31 mouse cellular contexts compared by ENCODE assay signal in genomic region chrX:9875519-9875918, GRCm38 (mm10). TPM values are rescaled to one million over a fixed set of nuclear protein-coding genes. Genes with fewer than 3 reads are reported as not detected.
A peak's percentile ranks its signal among the peaks of the same experiment; 100 is the strongest.
DNase-seq lines count a peak whose midpoint lies in the region; ATAC-seq and TF ChIP-seq lines count a peak whose summit lies in the region.
"Had no signal": no experiment of that assay in that cellular context is flagged by ENCODE, and none has a peak within 500 bp of the region (broad histone marks: within the 10 kb centered on the region; RNA-seq: fewer than 3 reads in every experiment).

No protein-coding gene starts in this region.

- no peak for TF ChIP-seq CTCF in CH12.LX (conservative IDR thresholded peaks at IDR 0.05 in 1 of 2, IDR thresholded peaks at IDR 0.05 in 1 of 2; ENCODE audit: low read depth in 2 of 2, low read length in 2 of 2)
- TF ChIP-seq CTCF in stomach, postnatal 0 days (IDR thresholded peaks at IDR 0.05; ENCODE audit: low read depth): no peak

- DNase-seq in 3T3-L1 (ENCODE audit: low read depth, low spot score) (peak; percentile 20), 416B (ENCODE audit: low read depth) (peak; percentile 72), CH12.LX (ENCODE audit: extremely low read depth) (peak; percentile 6)
- DNase-seq in stomach, postnatal 0 days (ENCODE audit: low spot score): no peak
- no peak for DNase-seq in kidney, postnatal 10 days
- DNase-seq in heart, adult 11 months: no peak
- DNase-seq in T-cell, adult 2 months (ENCODE audit: low spot score): no peak
- DNase-seq: adrenal gland, adult 2 months; adrenal gland, adult 8-10 months; adrenal gland, postnatal 10 days; adrenal gland, postnatal 14 days; adrenal gland, postnatal 25 days; adrenal gland, postnatal 36 days; B cell, adult 2 months; cerebellum, adult 11 months; cerebellum, adult 11-12 months; cerebellum, adult 18-20 months; cerebellum, adult 2 months; cerebellum, adult 8-10 months; cerebellum, adult 9-10 months; cerebellum, adult 9-11 months had no signal

- H3K4me2 ChIP-seq in CH12.LX (ENCODE audit: insufficient read depth, low read depth, poor library complexity, severe bottlenecking): no peak overlapping the region
- H3K4me2 ChIP-seq in stomach, postnatal 0 days (replicated peaks; ENCODE audit: low read depth): no peak overlapping the region

- no peaks in the 10 kb centered on the region for H3K27me3 ChIP-seq in CH12.LX (replicated peaks)
- H3K27me3 ChIP-seq in stomach, postnatal 0 days (ENCODE audit: control insufficient read depth, insufficient read depth, low read length): no peaks in the 10 kb centered on the region

- no peak for TF ChIP-seq EP300 in CH12.LX (IDR thresholded peaks at IDR 0.05; ENCODE audit: low read length)
- no peak for TF ChIP-seq EP300 in stomach, postnatal 0 days (optimal IDR thresholded peaks at IDR 0.05)

- no peak overlapping the region for H3K27ac ChIP-seq in CH12.LX (ENCODE audit: insufficient read depth, low read depth)
- no peak overlapping the region for H3K27ac ChIP-seq in stomach, postnatal 0 days (replicated peaks)

- dilution Hi-C loops in CH12.LX (cut with MboI; ENCODE audit: extremely low pct_ligation_motif_present, extremely low pct_unique_long_range_greater_than_20kb, low sequenced_read_pairs): no loop called here

- TF ChIP-seq POLR2A in CH12.LX (IDR thresholded peaks at IDR 0.05; ENCODE audit: low read depth, low read length): no peak

- peak; percentile 69; the same call in 1 of the 2 replicates for ATAC-seq in stomach, postnatal 0 days (ENCODE audit: low FRiP score, low TSS enrichment)
- ATAC-seq in cerebellum, adult (ENCODE audit: insufficient number of reproducible peaks, low FRiP score, low TSS enrichment): no peak
- ATAC-seq: activated CD4-positive, CD25-positive, alpha-beta regulatory T cell, adult 4 months; CD4-positive, CD25-positive, alpha-beta regulatory T cell, adult 4 months; Patski had no signal

- TF ChIP-seq RAD21 in CH12.LX (IDR thresholded peaks at IDR 0.05; ENCODE audit: low read depth, low read length): no peak

- WGBS in stomach, postnatal 0 days: 81% methylated on average over 2 of the region's 2 CpGs

- in situ Hi-C loops in CH12.LX (cut with MboI; ENCODE audit: low pct_ligation_motif_present, low pct_unique_long_range_greater_than_20kb, low sequenced_read_pairs): no loop called here

- H3K79me2 ChIP-seq in CH12.LX (replicated peaks; ENCODE audit: control insufficient read depth, extremely low read depth, insufficient read depth, poor library complexity, severe bottlenecking): no peaks in the 10 kb centered on the region

- H3K9ac ChIP-seq in CH12.LX (ENCODE audit: insufficient read depth, low read depth): no peak overlapping the region
- no peak overlapping the region for H3K9ac ChIP-seq in stomach, postnatal 0 days (ENCODE audit: low read length)

- H3K4me3 ChIP-seq in CH12.LX (replicated peaks in 1 of 3; ENCODE audit: low read depth in 2 of 3, low read length in 2 of 3, poor library complexity in 1 of 3): no peak overlapping the region
- no peak overlapping the region for H3K4me3 ChIP-seq in stomach, postnatal 0 days (ENCODE audit: low read depth, low read length)

- H3K4me1 ChIP-seq in CH12.LX (ENCODE audit: control insufficient read depth in 1 of 2, insufficient read depth in 2 of 2): no peaks in the 10 kb centered on the region
- H3K4me1 ChIP-seq in stomach, postnatal 0 days (replicated peaks; ENCODE audit: control insufficient read depth, insufficient read depth): no peaks in the 10 kb centered on the region

- no peaks in the 10 kb centered on the region for H3K9me3 ChIP-seq in CH12.LX (replicated peaks; ENCODE audit: low read length)
- H3K9me3 ChIP-seq in stomach, postnatal 0 days (ENCODE audit: control insufficient read depth, low read length): no peaks in the 10 kb centered on the region
- H3K9me3 ChIP-seq: G1E had no signal

- H3K36me3 ChIP-seq in CH12.LX (replicated peaks in 1 of 2; ENCODE audit: control insufficient read depth in 1 of 2, insufficient read depth in 1 of 2, low read length in 1 of 2): no peaks in the 10 kb centered on the region
- H3K36me3 ChIP-seq in stomach, postnatal 0 days (ENCODE audit: control insufficient read depth, insufficient read depth, low read length): no peaks in the 10 kb centered on the region

TF ChIP-seq in CH12.LX, 34 proteins besides CTCF, POLR2A, EP300 and RAD21:
- no peak for TF ChIP-seq KAT2A (IDR thresholded peaks at IDR 0.05; ENCODE audit: insufficient replicate concordance, low read length)
- no peak for TF ChIP-seq MAZ (IDR thresholded peaks at IDR 0.05; ENCODE audit: low read depth, low read length)
TF ChIP-seq in CH12.LX: peak in this region for 0.

RNA-seq across cellular contexts. Expression of gene Sytl5, which starts 9.9 kb away (rescaled TPM):
- 0.08 and 0.13 TPM in 2 replicates for total RNA-seq in CH12.LX (2012; rRNA removed)
- total RNA-seq in CH12.LX (2014; rRNA removed): 0.09 TPM in 1 of 2 replicates, not detected in the other
- 0.10 TPM in 1 of 2 replicates, not detected in the other for polyA plus RNA-seq in CH12.LX (2012; ENCODE audit: insufficient read length, low read depth)
- 1.5 and 2.0 TPM in 2 replicates for polyA plus RNA-seq in stomach, postnatal 0 days (2015; fragmentation: Nextera tagmentation; extraction: Ambion mirVana)
- total RNA-seq: MEL had no signal
- polyA plus RNA-seq: activated CD4-positive, CD25-positive, alpha-beta regulatory T cell, adult 4 months; CD4-positive, CD25-positive, alpha-beta regulatory T cell, adult 4 months; Patski had no signal

RNA-seq across cellular contexts. Expression of gene H2al3, which starts 26.0 kb away (rescaled TPM):
- total RNA-seq in CH12.LX (2012; rRNA removed): not detected in 2 replicates
- total RNA-seq in CH12.LX (2014; rRNA removed): not detected in 2 replicates
- polyA plus RNA-seq in CH12.LX (2012; ENCODE audit: insufficient read length, low read depth): not detected in 2 replicates
- polyA plus RNA-seq in stomach, postnatal 0 days (2015; fragmentation: Nextera tagmentation; extraction: Ambion mirVana): not detected in 2 replicates
- total RNA-seq: adrenal gland, adult 2 months; adrenal gland, postnatal 10 days; adrenal gland, postnatal 14 days; adrenal gland, postnatal 25 days; adrenal gland, postnatal 4 days; ES-E14; MEL had no signal
- polyA plus RNA-seq: activated CD4-positive, CD25-positive, alpha-beta regulatory T cell, adult 4 months; adrenal gland, adult 2 months; brain, embryonic 14.5 days; CD4-positive, CD25-positive, alpha-beta regulatory T cell, adult 4 months; cerebellum, adult 2 months; G1E; Patski had no signal

RNA-seq across cellular contexts. Expression of gene Hypm, which starts 28.8 kb away (rescaled TPM):
- total RNA-seq in CH12.LX (2012; rRNA removed) (not detected in 2 replicates), CH12.LX (2014; rRNA removed) (not detected in 2 replicates)
- not detected in 2 replicates for polyA plus RNA-seq in CH12.LX (2012; ENCODE audit: insufficient read length, low read depth)
- not detected in 2 replicates for polyA plus RNA-seq in stomach, postnatal 0 days (2015; fragmentation: Nextera tagmentation; extraction: Ambion mirVana)
- total RNA-seq: adrenal gland, postnatal 10 days; adrenal gland, postnatal 14 days; adrenal gland, postnatal 25 days; adrenal gland, postnatal 36 days; adrenal gland, postnatal 4 days; ES-E14; MEL had no signal
- polyA plus RNA-seq: activated CD4-positive, CD25-positive, alpha-beta regulatory T cell, adult 4 months; brain, embryonic 14.5 days; C2C12; CD4-positive, CD25-positive, alpha-beta regulatory T cell, adult 4 months; cerebellum, adult 2 months; G1E; Patski had no signal

Comparison
In these comparisons a context has a peak if more than half of its experiments do, and no peak if none do; other contexts are left out.
1. DNase-seq: peak in 3T3-L1 (single experiment), 416B (single experiment) and CH12.LX (single experiment); none in stomach, postnatal 0 days (single experiment), kidney, postnatal 10 days (single experiment), heart, adult 11 months (single experiment) and T-cell, adult 2 months (single experiment).